Mouse (Mus musculus): Measurements from ENCODE around the gene Alox12b.

DNA sequence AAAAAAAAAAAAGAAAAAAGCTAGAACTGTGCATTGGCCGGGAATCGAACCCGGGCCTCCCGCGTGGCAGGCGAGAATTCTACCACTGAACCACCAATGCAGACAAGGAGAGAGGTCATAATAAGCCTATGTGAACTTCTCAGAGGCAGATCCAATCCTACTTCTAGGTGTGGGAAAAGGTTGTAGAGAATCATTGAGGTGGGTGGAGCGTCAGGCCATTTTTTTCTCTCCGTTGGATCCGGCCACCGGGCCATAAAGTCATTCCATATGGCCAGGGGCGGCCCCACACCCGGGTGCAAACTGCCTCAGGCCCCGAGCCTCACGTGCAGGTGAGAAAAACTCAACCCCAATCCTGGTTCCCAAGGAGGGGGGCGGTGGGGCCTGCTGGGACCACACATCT is 38.0 kb upstream of the Alox12b start:
- no peak for TF ChIP-seq CTCF (IDR thresholded peaks at IDR 0.05; ENCODE audit: borderline replicate concordance, insufficient read depth, low read depth, low read length)
- TF ChIP-seq POLR2A (IDR thresholded peaks at IDR 0.05; ENCODE audit: borderline replicate concordance, insufficient read depth, low read length): no peak

All from cerebellum, adult 2 months (tissue).